Mouse (Mus musculus) stomach, postnatal 0 days (tissue): Measurements from ENCODE around the gene Muc20. TPM values are rescaled to one million over a fixed set of nuclear protein-coding genes. Genes with fewer than 3 reads are reported as not detected.

ENCODE experiments used
- ATAC-seq: fragments of 200-750 bp; cut with Nextera tagmentation; 2 replicates; pipeline ENCODE4 v1.8.0; 2017; ENCODE audit not compliant: low FRiP score, low TSS enrichment
- DNase-seq: peaks from one replicate; pipeline ENCODE4 v3.0.0-alpha.2; 2016; ENCODE audit warnings: low spot score
- H3K27ac ChIP-seq: fragments of 300-500 bp; sonication (generic); replicated peaks from 2 replicates; pipeline ENCODE4 v1.5.1; 2014; ENCODE audit warnings: mild to moderate bottlenecking, control low read depth
- H3K27me3 ChIP-seq: fragments of 300-500 bp; sonication (generic); 2 replicates; pipeline ENCODE4 v1.6.1; 2014; ENCODE audit warnings: low read length; ENCODE audit not compliant: control insufficient read depth, insufficient read depth
- H3K36me3 ChIP-seq: fragments of 300-500 bp; sonication (generic); 2 replicates; pipeline ENCODE4 v1.6.1; 2014; ENCODE audit warnings: low read length, mixed read lengths; ENCODE audit not compliant: control insufficient read depth, insufficient read depth
- H3K4me1 ChIP-seq: fragments of 300-500 bp; sonication (generic); replicated peaks from 2 replicates; pipeline ENCODE4 v1.6.1; 2014; ENCODE audit warnings: antibody characterized with exemption; ENCODE audit not compliant: control insufficient read depth, insufficient read depth
- H3K4me2 ChIP-seq: fragments of 300-500 bp; sonication (generic); replicated peaks from 2 replicates; pipeline ENCODE4 v1.6.1; 2014; ENCODE audit warnings: low read depth, mild to moderate bottlenecking, control low read depth, moderate library complexity
- H3K4me3 ChIP-seq: fragments of 300-500 bp; sonication (generic); 2 replicates; pipeline ENCODE4 v1.5.1; 2014; ENCODE audit warnings: low read depth, low read length, control low read depth
- H3K9ac ChIP-seq: fragments of 300-500 bp; sonication (generic); 2 replicates; pipeline ENCODE4 v1.6.1; 2014; ENCODE audit warnings: mild to moderate bottlenecking, low read length, control low read depth, mixed read lengths
- H3K9me3 ChIP-seq: fragments of 300-500 bp; sonication (generic); 2 replicates; pipeline ENCODE4 v1.6.1; 2016; ENCODE audit warnings: low read length; ENCODE audit not compliant: control insufficient read depth
- CTCF ChIP-seq: IDR thresholded peaks from 2 replicates; pipeline ENCODE4 v1.5.1; 2016; ENCODE audit warnings: antibody characterized with exemption, low read depth, mild to moderate bottlenecking, moderate library complexity
- EP300 ChIP-seq: optimal IDR thresholded peaks from 2 replicates; pipeline ENCODE3; 2016; ENCODE audit warnings: antibody characterized with exemption
- WGBS: fragments of 180-500 bp; shearing (Covaris S2); extraction: QIAGEN DNeasy Blood & Tissue Kit; methylation state at CpG from one replicate; pipeline ENCODE4 v1.1.7; 2014; 5-methylcytosine and 5-hydroxymethylcytosine counted together
- polyA plus RNA-seq: library from polyadenylated mRNA; unstranded; fragments of >200 nt; fragmentation: Nextera tagmentation; extraction: Ambion mirVana; gene quantifications from 2 replicates; pipeline ENCODE4 v1.2.1, GENCODE M21; 2015

The Muc20 gene
- polyA plus RNA-seq, 1 experiment from 2014 or later = 0.51 TPM

DNA sequence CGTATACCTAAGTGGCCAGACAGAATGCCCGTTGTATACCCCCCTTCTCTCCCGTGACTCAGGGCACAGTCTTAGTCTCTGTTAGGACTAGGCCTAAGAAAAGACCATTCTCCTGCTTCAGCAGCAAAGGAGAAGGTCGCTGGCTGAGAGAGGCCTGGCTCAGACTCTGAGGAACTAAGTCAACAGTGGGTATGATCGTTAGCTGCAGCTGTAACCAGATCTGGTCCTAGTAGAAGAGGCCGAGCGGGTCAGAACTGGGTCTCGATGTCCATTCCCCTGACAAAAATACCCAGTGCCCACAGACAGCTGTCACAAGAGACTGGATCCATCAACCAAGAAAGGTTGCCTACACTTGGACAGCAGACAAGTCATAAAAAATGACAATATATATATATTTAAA, 26.3 kb upstream of the Muc20 start:
- Histone ChIP-seq H3K4me1 (peaks cover 4% of the 10 kb centered on the region; the same call in 1 of the 2 replicates), H3K4me2 (no peak overlapping the region), H3K27me3 (no peaks in the 10 kb centered on the region), H3K27ac (no peak overlapping the region), H3K9me3 (no peaks in the 10 kb centered on the region), H3K4me3 (no peak overlapping the region), H3K9ac (no peak overlapping the region), H3K36me3 (peaks cover 22% of the 10 kb centered on the region)
- no peak for TF ChIP-seq CTCF
- no peak for TF ChIP-seq EP300
- DNase-seq (no peak), ATAC-seq (no peak)
- 85% methylated on average over 8 of the region's 8 CpGs for WGBS

DNA sequence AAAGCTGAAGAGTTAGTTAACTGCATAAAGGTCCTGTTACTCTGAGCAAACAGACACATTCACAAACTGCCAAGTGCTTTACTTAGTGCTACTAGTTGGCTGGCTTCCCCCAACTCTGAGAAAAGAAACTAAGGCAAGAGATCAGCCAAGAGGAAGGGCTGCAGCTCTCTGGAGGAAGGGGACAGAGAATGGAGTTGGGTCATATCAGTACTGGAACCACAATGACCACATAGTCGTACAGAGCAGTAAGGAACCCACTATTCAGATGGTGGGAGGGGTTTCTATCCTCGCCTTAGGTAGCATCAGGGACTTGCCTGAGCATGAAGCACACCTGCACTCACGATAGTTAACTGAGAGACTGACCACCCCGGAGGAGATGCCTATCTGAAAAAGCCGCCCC, 25.6 kb upstream of the Muc20 start:
- H3K36me3 ChIP-seq = peaks cover 22% of the 10 kb centered on the region

DNA sequence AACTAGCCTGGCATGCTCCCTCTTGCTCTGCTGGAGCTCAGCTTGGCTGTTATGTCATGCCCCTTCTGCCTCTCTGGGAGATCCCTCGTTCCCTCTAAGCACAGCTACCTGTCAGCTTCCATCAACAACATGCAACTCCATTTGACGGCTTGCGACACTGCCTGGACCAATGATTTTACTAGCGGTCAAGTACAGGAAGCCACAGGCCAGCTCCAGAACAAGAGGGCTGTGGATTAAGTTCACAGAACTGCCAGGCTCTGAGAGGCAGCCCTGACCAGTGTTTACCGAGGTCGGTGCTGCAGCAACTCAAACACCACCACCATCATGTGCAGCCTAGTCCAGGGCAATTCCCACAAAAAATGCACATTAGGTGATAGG, 25.2 kb upstream of the Muc20 start:
- peak overlapping the region; percentile 49 for H3K27ac ChIP-seq
- peaks cover 4% of the 10 kb centered on the region; the same call in 1 of the 2 replicates for H3K4me1 ChIP-seq
- H3K36me3 ChIP-seq = peaks cover 17% of the 10 kb centered on the region
- 55% methylated on average over 6 of the region's 6 CpGs for WGBS
- TF ChIP-seq CTCF (no peak), EP300 (no peak)
- no peak overlapping the region for H3K4me2 ChIP-seq
- DNase-seq (no peak), ATAC-seq (peak; percentile 30; the same call in 1 of the 2 replicates)
- no peak overlapping the region for H3K4me3 ChIP-seq
- H3K9ac ChIP-seq = no peak overlapping the region
- no peaks in the 10 kb centered on the region for H3K9me3 ChIP-seq
- H3K27me3 ChIP-seq = no peaks in the 10 kb centered on the region

More for the DNA sequence above, 25.6 kb upstream of the Muc20 start:
- DNase-seq = no peak
- H3K4me1 ChIP-seq = peaks cover 4% of the 10 kb centered on the region; the same call in 1 of the 2 replicates
- no peak overlapping the region for H3K4me2 ChIP-seq
- no peak for ATAC-seq
- H3K9ac ChIP-seq = no peak overlapping the region
- H3K27ac ChIP-seq = no peak overlapping the region
- no peaks in the 10 kb centered on the region for H3K9me3 ChIP-seq
- H3K4me3 ChIP-seq = no peak overlapping the region
- TF ChIP-seq EP300 = no peak
- no peak for TF ChIP-seq CTCF
- 68% methylated on average over 5 of the region's 5 CpGs for WGBS
- no peaks in the 10 kb centered on the region for H3K27me3 ChIP-seq

- Histone ChIP-seq H3K4me3 (no peak overlapping the region), H3K9ac (no peak overlapping the region), H3K9me3 (no peaks in the 10 kb centered on the region), H3K27ac (peak overlapping the region; percentile 49), H3K4me1 (peaks cover 4% of the 10 kb centered on the region; the same call in 1 of the 2 replicates), H3K27me3 (no peaks in the 10 kb centered on the region), H3K36me3 (peaks cover 17% of the 10 kb centered on the region), H3K4me2 (no peak overlapping the region)
- no peak for TF ChIP-seq CTCF
- TF ChIP-seq EP300 = no peak
- ATAC-seq (peak; percentile 95), DNase-seq (peak; percentile 78)
- WGBS = 32% methylated on average over 10 of the region's 10 CpGs
Observed at GRCm38 (mm10) chr16:32821772-32822449, 24.7 kb upstream of the Muc20 start.

DNA sequence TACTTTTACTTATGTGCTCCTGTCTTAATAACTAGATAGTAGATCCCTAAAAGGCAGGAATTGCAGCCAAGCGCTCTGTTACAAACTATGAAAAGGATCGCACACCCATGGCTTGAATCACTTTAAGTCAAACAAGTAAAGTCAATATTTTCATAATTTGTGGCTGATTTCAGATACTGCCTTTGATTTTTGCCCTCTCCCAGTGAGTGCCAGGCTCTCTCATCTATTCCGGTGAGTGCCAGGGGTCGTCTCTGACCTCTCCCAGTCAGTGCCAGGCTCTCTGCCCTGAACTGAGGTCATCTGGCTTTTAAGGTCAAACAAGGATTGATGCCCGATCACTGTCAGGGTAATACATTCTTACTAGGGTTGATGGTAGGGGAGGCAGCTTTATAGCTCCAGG, 21.2 kb upstream of the Muc20 start:
- no peak for ATAC-seq
- Histone ChIP-seq H3K4me2 (no peak overlapping the region), H3K27ac (no peak overlapping the region), H3K36me3 (peaks cover 2% of the 10 kb centered on the region; the same call in 1 of the 2 replicates), H3K4me3 (no peak overlapping the region), H3K9me3 (no peaks in the 10 kb centered on the region), H3K9ac (no peak overlapping the region), H3K4me1 (peaks cover 4% of the 10 kb centered on the region; the same call in 1 of the 2 replicates), H3K27me3 (no peaks in the 10 kb centered on the region)
- TF ChIP-seq CTCF (no peak), EP300 (no peak)
- DNase-seq = no peak
- 58% methylated on average over 5 of the region's 5 CpGs for WGBS

DNA sequence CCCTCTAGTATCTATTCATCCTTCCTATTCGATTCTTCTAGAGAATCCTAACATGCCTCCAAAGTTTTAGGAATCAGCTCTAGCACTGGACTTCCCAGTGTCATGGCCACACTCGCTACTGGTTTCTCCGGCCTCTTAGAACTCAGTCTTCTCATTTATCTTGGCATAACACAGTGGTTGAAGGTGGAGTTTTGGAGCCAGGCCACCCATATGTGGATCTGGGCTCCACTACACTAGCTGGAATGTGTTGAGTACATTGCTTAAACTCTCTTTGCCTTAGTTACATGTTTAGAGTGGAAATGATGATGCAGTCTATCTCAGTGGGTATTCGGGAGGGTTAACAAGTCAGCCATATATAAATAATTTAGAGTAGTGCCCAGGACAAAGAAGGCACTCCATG, 20.8 kb upstream of the Muc20 start:
- no peaks in the 10 kb centered on the region for H3K27me3 ChIP-seq
- H3K9ac ChIP-seq = no peak overlapping the region
- TF ChIP-seq CTCF (no peak), EP300 (no peak)
- H3K36me3 ChIP-seq = no peaks in the 10 kb centered on the region
- H3K27ac ChIP-seq = no peak overlapping the region
- ATAC-seq = no peak
- DNase-seq = no peak
- WGBS = 75% methylated on average over 4 of the region's 4 CpGs
- no peak overlapping the region for H3K4me2 ChIP-seq
- H3K4me1 ChIP-seq = peaks cover 4% of the 10 kb centered on the region; the same call in 1 of the 2 replicates
- H3K4me3 ChIP-seq = no peak overlapping the region
- H3K9me3 ChIP-seq = no peaks in the 10 kb centered on the region
